Mouse (Mus musculus) kidney, embryonic 15.5 days (tissue): ENCODE results near the gene Fut1. TPM values are rescaled to one million over a fixed set of nuclear protein-coding genes. Genes with fewer than 3 reads are reported as not detected.

Experiments
- ATAC-seq: fragments of 200-750 bp; cut with Nextera tagmentation; replicated peaks from 2 replicates; pipeline ENCODE4 v1.8.0; 2017; ENCODE audit warnings: moderate TSS enrichment; ENCODE audit not compliant: low FRiP score
- H3K27ac ChIP-seq: fragments of 300-500 bp; sonication (generic); 2 replicates; pipeline ENCODE4 v1.5.1; 2015; ENCODE audit warnings: mild to moderate bottlenecking, inconsistent platforms
- H3K27me3 ChIP-seq: fragments of 300-500 bp; sonication (generic); 2 replicates; pipeline ENCODE4 v1.6.1; 2015; ENCODE audit warnings: inconsistent platforms
- H3K36me3 ChIP-seq: fragments of 300-500 bp; sonication (generic); 2 replicates; pipeline ENCODE4 v1.6.1; 2015; ENCODE audit warnings: inconsistent platforms
- H3K4me1 ChIP-seq: fragments of 300-500 bp; sonication (generic); 2 replicates; pipeline ENCODE4 v1.6.1; 2015; ENCODE audit warnings: inconsistent platforms
- H3K4me2 ChIP-seq: fragments of 300-500 bp; sonication (generic); 2 replicates; pipeline ENCODE4 v1.6.1; 2015; ENCODE audit warnings: moderate library complexity, mild to moderate bottlenecking, inconsistent platforms
- H3K4me3 ChIP-seq: fragments of 300-500 bp; sonication (generic); replicated peaks from 2 replicates; pipeline ENCODE4 v1.5.1; 2015; ENCODE audit warnings: mild to moderate bottlenecking, inconsistent platforms
- H3K9ac ChIP-seq: fragments of 300-500 bp; sonication (generic); 2 replicates; pipeline ENCODE4 v1.6.1; 2015; ENCODE audit warnings: mild to moderate bottlenecking, inconsistent platforms
- H3K9me3 ChIP-seq: fragments of 300-500 bp; sonication (generic); replicated peaks from 2 replicates; pipeline ENCODE4 v1.6.1; 2016; ENCODE audit warnings: inconsistent platforms
- WGBS: fragments of 180-500 bp; shearing (Covaris S2); methylation state at CpG from one replicate; pipeline ENCODE4 v1.1.7; 2015; ENCODE audit warnings: mixed read lengths; 5-methylcytosine and 5-hydroxymethylcytosine counted together
- polyA plus RNA-seq: library from polyadenylated mRNA; unstranded; fragments of >200 nt; fragmentation: Nextera tagmentation; extraction: Ambion mirVana; gene quantifications from 2 replicates; pipeline ENCODE4 v1.2.1, GENCODE M21; 2015

Fut1 gene
- 0.06 and 0.21 TPM in 2 replicates for polyA plus RNA-seq

- peaks cover 39% of the 10 kb centered on the region for H3K27me3 ChIP-seq
- peak within 1 kb of the TSS; percentile 65 for H3K4me2 ChIP-seq
- no peaks in the 10 kb centered on the region for H3K36me3 ChIP-seq
- H3K4me3 ChIP-seq, result peak within 1 kb of the TSS; percentile 34
- WGBS, result 7% methylated on average over 31 of the region's 31 CpGs
- 0 out of 2 replicates have a peak within 1 kb of the TSS, but pooled peaks have one; percentile 32 for H3K27ac ChIP-seq
- ATAC-seq, result peak; percentile 53; the same call in 1 of the 2 replicates
- 0 out of 2 replicates have a peak within 1 kb of the TSS, but pooled peaks have one; percentile 31 for H3K9ac ChIP-seq
- peaks cover 26% of the 10 kb centered on the region for H3K4me1 ChIP-seq
- H3K9me3 ChIP-seq, result no peaks in the 10 kb centered on the region
Measured at GRCm38 (mm10) chr7:45617042-45617695, at the start of gene Fut1. Gene Fut1, plus strand, starts transcription at chr7:45617289.

- Histone ChIP-seq H3K9ac (peak overlapping the region; percentile 33), H3K36me3 (no peaks in the 10 kb centered on the region), H3K27me3 (no peaks in the 10 kb centered on the region), H3K4me3 (peak overlapping the region; percentile 46), H3K27ac (peak overlapping the region; percentile 93), H3K4me2 (peak overlapping the region; percentile 69), H3K9me3 (no peaks in the 10 kb centered on the region), H3K4me1 (peaks cover 61% of the 10 kb centered on the region)
- ATAC-seq, result peak; percentile 97
- under 1% methylated on average over 24 of the region's 24 CpGs for WGBS
Measured at GRCm38 (mm10) chr7:45567780-45568516, 49.1 kb upstream of the Fut1 start.

GRCm38 (mm10) chr7:45568601-45569473 lies 48.3 kb upstream of the Fut1 start:
- no peaks in the 10 kb centered on the region for H3K27me3 ChIP-seq
- no peak for ATAC-seq
- WGBS, result 81% methylated on average over 10 of the region's 10 CpGs
- peaks cover 69% of the 10 kb centered on the region for H3K4me1 ChIP-seq
- no peak overlapping the region for H3K9ac ChIP-seq
- H3K9me3 ChIP-seq, result no peaks in the 10 kb centered on the region
- no peaks in the 10 kb centered on the region for H3K36me3 ChIP-seq
- H3K4me3 ChIP-seq, result peak overlapping the region; percentile 46
- H3K27ac ChIP-seq, result peak overlapping the region; percentile 93
- H3K4me2 ChIP-seq, result peak overlapping the region; percentile 69

- peak within 1 kb of the TSS; percentile 64 for H3K4me3 ChIP-seq
- H3K9ac ChIP-seq, result peak within 1 kb of the TSS; percentile 74
- no peaks in the 10 kb centered on the region for H3K9me3 ChIP-seq
- H3K4me2 ChIP-seq, result peak within 1 kb of the TSS; percentile 76
- peaks cover 83% of the 10 kb centered on the region for H3K4me1 ChIP-seq
- H3K27me3 ChIP-seq, result no peaks in the 10 kb centered on the region
- 1% methylated on average over 40 of the region's 42 CpGs for WGBS
- ATAC-seq, result peak; percentile 63
- peak within 1 kb of the TSS; percentile 93 for H3K27ac ChIP-seq
- no peaks in the 10 kb centered on the region for H3K36me3 ChIP-seq
Measured at GRCm38 (mm10) chr7:45570103-45570741, 46.9 kb upstream of the Fut1 start, which contains the start of gene Bcat2. Gene Bcat2, plus strand, starts transcription at chr7:45570153.

- H3K4me3 ChIP-seq, result no peak overlapping the region
- 57% methylated on average over 1 of the region's 1 CpGs for WGBS
Measured at GRCm38 (mm10) chr7:45571966-45572365, 45.1 kb upstream of the Fut1 start.

GRCm38 (mm10) chr7:45573954-45574353 lies 43.1 kb upstream of the Fut1 start:
- ATAC-seq, result no peak
- Histone ChIP-seq H3K9me3 (no peaks in the 10 kb centered on the region), H3K27ac (peak overlapping the region; percentile 86), H3K36me3 (peaks cover 31% of the 10 kb centered on the region), H3K4me1 (peaks cover 70% of the 10 kb centered on the region), H3K27me3 (no peaks in the 10 kb centered on the region), H3K4me3 (peak overlapping the region; percentile 30), H3K9ac (peak overlapping the region; percentile 4; the same call in 1 of the 2 replicates), H3K4me2 (peak overlapping the region; percentile 43)
- 53% methylated on average over 8 of the region's 8 CpGs for WGBS

More at GRCm38 (mm10) chr7:45571966-45572365, 45.1 kb upstream of the Fut1 start:
- Histone ChIP-seq H3K36me3 (peaks cover 12% of the 10 kb centered on the region), H3K4me2 (peak overlapping the region; percentile 76), H3K4me1 (peaks cover 88% of the 10 kb centered on the region), H3K27me3 (no peaks in the 10 kb centered on the region), H3K9ac (0 out of 2 replicates have a peak overlapping the region, but pooled peaks have one; percentile 8), H3K27ac (0 out of 2 replicates have a peak overlapping the region, but pooled peaks have one; percentile 93), H3K9me3 (no peaks in the 10 kb centered on the region)
- no peak for ATAC-seq

GRCm38 (mm10) chr7:45574472-45575379 lies 42.4 kb upstream of the Fut1 start:
- peak overlapping the region; percentile 86 for H3K27ac ChIP-seq
- peaks cover 63% of the 10 kb centered on the region for H3K4me1 ChIP-seq
- peak overlapping the region; percentile 30 for H3K4me3 ChIP-seq
- peaks cover 34% of the 10 kb centered on the region for H3K36me3 ChIP-seq
- peak overlapping the region; percentile 19 for H3K9ac ChIP-seq
- WGBS, result 52% methylated on average over 15 of the region's 15 CpGs
- H3K9me3 ChIP-seq, result no peaks in the 10 kb centered on the region
- H3K27me3 ChIP-seq, result no peaks in the 10 kb centered on the region
- peak; percentile 71 for ATAC-seq
- H3K4me2 ChIP-seq, result peak overlapping the region; percentile 43

GRCm38 (mm10) chr7:45585923-45586322 lies 31.2 kb upstream of the Fut1 start:
- Histone ChIP-seq H3K27me3 (no peaks in the 10 kb centered on the region), H3K4me2 (no peak overlapping the region), H3K4me1 (peaks cover 13% of the 10 kb centered on the region), H3K4me3 (no peak overlapping the region), H3K27ac (no peak overlapping the region), H3K36me3 (peaks cover 60% of the 10 kb centered on the region), H3K9ac (no peak overlapping the region), H3K9me3 (no peaks in the 10 kb centered on the region)
- ATAC-seq, result no peak
- WGBS, result 92% methylated on average over 6 of the region's 6 CpGs

- H3K4me3 ChIP-seq, result no peak overlapping the region
- no peak for ATAC-seq
- no peak overlapping the region for H3K4me2 ChIP-seq
- peaks cover 43% of the 10 kb centered on the region for H3K36me3 ChIP-seq
- no peaks in the 10 kb centered on the region for H3K9me3 ChIP-seq
- H3K27me3 ChIP-seq, result no peaks in the 10 kb centered on the region
- no peak overlapping the region for H3K27ac ChIP-seq
- no peak overlapping the region for H3K9ac ChIP-seq
- WGBS, result 86% methylated on average over 23 of the region's 23 CpGs
- peaks cover 13% of the 10 kb centered on the region for H3K4me1 ChIP-seq
Measured at GRCm38 (mm10) chr7:45587631-45588592, 29.2 kb upstream of the Fut1 start.
